Mouse (Mus musculus): Measurements from ENCODE around the gene Palm.
A peak's percentile ranks its signal among the peaks of the same experiment; 100 is the strongest.

The Palm gene

GRCm38 (mm10) chr10:79824413-79824812 is 31.0 kb downstream of the Palm start:
- DNase-seq (ENCODE audit: low spot score), result no peak

GRCm38 (mm10) chr10:79831583-79831982 is 38.2 kb downstream of the Palm start:
- DNase-seq (ENCODE audit: low spot score), result no peak

- no peak for DNase-seq (ENCODE audit: low spot score)
Measured at GRCm38 (mm10) chr10:79832026-79832785, 38.8 kb downstream of the Palm start.

- no peak for DNase-seq (ENCODE audit: low spot score)
Measured at GRCm38 (mm10) chr10:79832786-79833181, 39.4 kb downstream of the Palm start.

GRCm38 (mm10) chr10:79834769-79835398 is 41.5 kb downstream of the Palm start:
- DNase-seq (ENCODE audit: low spot score), result peak; percentile 50

- DNase-seq (ENCODE audit: low spot score), result no peak
Measured at GRCm38 (mm10) chr10:79836918-79837317, 43.5 kb downstream of the Palm start.

GRCm38 (mm10) chr10:79838151-79838550 is 44.8 kb downstream of the Palm start:
- no peak for DNase-seq (ENCODE audit: low spot score)

GRCm38 (mm10) chr10:79840091-79840490 is 46.7 kb downstream of the Palm start:
- no peak for DNase-seq (ENCODE audit: low spot score)

- no peak for DNase-seq (ENCODE audit: low spot score)
Measured at GRCm38 (mm10) chr10:79840644-79841551, 47.5 kb downstream of the Palm start.

- no peak for DNase-seq (ENCODE audit: low spot score)
Measured at GRCm38 (mm10) chr10:79842322-79842721, 49.0 kb downstream of the Palm start.

- no peak for DNase-seq (ENCODE audit: low spot score)
Measured at GRCm38 (mm10) chr10:79843476-79843875, 50.1 kb downstream of the Palm start.

GRCm38 (mm10) chr10:79846553-79846952 is 53.2 kb downstream of the Palm start:
- DNase-seq (ENCODE audit: low spot score), result no peak

- DNase-seq (ENCODE audit: low spot score), result no peak
Measured at GRCm38 (mm10) chr10:79849941-79850628, 56.7 kb downstream of the Palm start.

- DNase-seq (ENCODE audit: low spot score), result no peak
Measured at GRCm38 (mm10) chr10:79851653-79852052, 58.3 kb downstream of the Palm start.

GRCm38 (mm10) chr10:79852107-79852789 is 58.9 kb downstream of the Palm start:
- DNase-seq (ENCODE audit: low spot score), result no peak

GRCm38 (mm10) chr10:79852827-79853226 is 59.5 kb downstream of the Palm start:
- DNase-seq (ENCODE audit: low spot score), result no peak

GRCm38 (mm10) chr10:79853392-79853791 is 60.0 kb downstream of the Palm start:
- peak; percentile 40 for DNase-seq (ENCODE audit: low spot score)

GRCm38 (mm10) chr10:79853860-79854795 is 60.8 kb downstream of the Palm start, which contains the start of gene Ptbp1:
Gene Ptbp1 (plus strand): TSS chr10:79854427.
- DNase-seq (ENCODE audit: low spot score), result peak; percentile 98

- peak; percentile 64 for DNase-seq (ENCODE audit: low spot score)
Measured at GRCm38 (mm10) chr10:79854801-79855541, 61.6 kb downstream of the Palm start.
